Mouse (Mus musculus) ES-E14 (cell line): ENCODE results near the gene Olfr1564. TPM values are rescaled to one million over a fixed set of nuclear protein-coding genes. Genes with fewer than 3 reads are reported as not detected.
"Not testable (repeated sequence)": the region's sequence is repeated elsewhere in the genome, so short reads cannot be mapped to it uniquely, and the experiment has no call there.

Experiments used
- DNase-seq: peaks from one replicate; pipeline ENCODE4 v3.0.0-alpha.2; 2013; ENCODE audit warnings: low read depth, low spot score
- H3K27ac ChIP-seq: 2 replicates; pipeline ENCODE4 v1.5.1; 2012; ENCODE audit warnings: low read depth, mild to moderate bottlenecking, low read length, moderate library complexity, mixed read lengths; ENCODE audit not compliant: poor library complexity, insufficient read depth, severe bottlenecking
- H3K36me3 ChIP-seq: 2 replicates; pipeline ENCODE4 v1.6.1; 2012; ENCODE audit warnings: mild to moderate bottlenecking, low read length, moderate library complexity, mixed read lengths; ENCODE audit not compliant: control insufficient read depth, poor library complexity, insufficient read depth, severe bottlenecking
- H3K4me1 ChIP-seq, 2 experiments: fragments of 150-350 bp in 1 of 2; sonication (generic) in 1 of 2; 2 replicates each; pipeline ENCODE4 v1.6.1; 2012; ENCODE audit warnings: low read length in 2 of 2, mild to moderate bottlenecking in 1 of 2, mixed read lengths in 1 of 2; ENCODE audit not compliant: control insufficient read depth in 2 of 2, insufficient read depth in 2 of 2, poor library complexity in 1 of 2
- H3K4me3 ChIP-seq, 2 experiments: fragments of 150-350 bp in 1 of 2; sonication (generic) in 1 of 2; 2 replicates each; pipeline ENCODE4 v1.5.1; 2012; ENCODE audit warnings: low read length in 2 of 2, low read depth in 1 of 2, mild to moderate bottlenecking in 1 of 2, mixed read lengths in 1 of 2; ENCODE audit not compliant: insufficient read depth in 1 of 2, poor library complexity in 1 of 2, severe bottlenecking in 1 of 2
- H3K9ac ChIP-seq: 2 replicates; pipeline ENCODE4 v1.6.1; 2012; ENCODE audit warnings: low read depth, mild to moderate bottlenecking, low read length, mixed read lengths; ENCODE audit not compliant: poor library complexity, insufficient read depth, severe bottlenecking
- H3K9me3 ChIP-seq: fragments of 150-350 bp; sonication (generic); 2 replicates; pipeline ENCODE4 v1.6.1; 2012; ENCODE audit warnings: low read depth, mild to moderate bottlenecking, low read length; ENCODE audit not compliant: control insufficient read depth, insufficient read depth
- in situ Hi-C, 2 experiments: fragments of 600-800 bp; cut with MboI; formaldehyde crosslinking; loops; one replicate each; pipeline ENCODE4 v1.15.1; 2025; ENCODE audit warnings: low sequenced_read_pairs in 2 of 2, inconsistent platforms in 1 of 2; ENCODE audit not compliant: unreplicated experiment in 2 of 2
- total RNA-seq: library from RNA; depleted of rRNA; stranded (reverse); fragments of 300-350 nt; gene quantifications from 2 replicates; pipeline ENCODE4 v1.2.3, GENCODE M21; 2012; rRNA removed

The Olfr1564 gene
- total RNA-seq, 1 experiment = 0.18 TPM

- H3K4me3 ChIP-seq, H3K9me3 ChIP-seq, H3K4me1 ChIP-seq, H3K36me3 ChIP-seq, H3K9ac ChIP-seq, H3K27ac ChIP-seq, DNase-seq, in situ Hi-C loops: not testable (repeated sequence)
Measured at GRCm38 (mm10) chr17:33168147-33168546, 53.3 kb downstream of the Olfr1564 start, which contains the start of gene Olfr55. Olfr55 (plus strand) TSS chr17:33168447.

Other genes with a start within 250 kb of the Olfr1564 start
- gene Zfp952, start 228.6 kb downstream of the Olfr1564 start, total RNA-seq = 4.2 and 4.3 TPM in 2 replicates
- 4.6 and 4.9 TPM in 2 replicates for gene Zfp763, start 188.3 kb downstream of the Olfr1564 start, total RNA-seq
- not detected in 2 replicates for gene 4921501E09Rik, start 153.6 kb downstream of the Olfr1564 start, total RNA-seq
- 3.1 and 4.0 TPM in 2 replicates for gene Zfp563, start 132.4 kb downstream of the Olfr1564 start, total RNA-seq
- gene Morc2b, start 82.0 kb downstream of the Olfr1564 start, total RNA-seq = 0.22 and 0.26 TPM in 2 replicates
- not detected in 2 replicates for gene Olfr55, start 53.2 kb downstream of the Olfr1564 start, total RNA-seq
- gene Olfr239, start 30.4 kb downstream of the Olfr1564 start, total RNA-seq = not detected in 2 replicates
- gene Zfp955a, start 33.5 kb upstream of the Olfr1564 start, total RNA-seq = 12.4 and 14.5 TPM in 2 replicates
- not detected in 2 replicates for gene Olfr63, start 43.0 kb upstream of the Olfr1564 start, total RNA-seq
- gene Zfp955b, start 67.9 kb upstream of the Olfr1564 start, total RNA-seq = 21.5 and 23.0 TPM in 2 replicates
- gene Zfp81, start 137.2 kb upstream of the Olfr1564 start, total RNA-seq = 7.1 and 7.3 TPM in 2 replicates
- gene Zfp101, start 173.0 kb upstream of the Olfr1564 start, total RNA-seq = 10.5 and 11.9 TPM in 2 replicates
- gene Actl9, start 211.2 kb upstream of the Olfr1564 start, total RNA-seq = not detected in 2 replicates